Mouse (Mus musculus): ENCODE results near the gene Ccdc115. TPM values are rescaled to one million over a fixed set of nuclear protein-coding genes. Genes with fewer than 3 reads are reported as not detected.
"Not testable (repeated sequence)": the region's sequence is repeated elsewhere in the genome, so short reads cannot be mapped to it uniquely, and the experiment has no call there.

Ccdc115 gene
- total RNA-seq, 4 experiments from 2014 or later = 16.0 to 20.6 (median 17.9) TPM

DNA sequence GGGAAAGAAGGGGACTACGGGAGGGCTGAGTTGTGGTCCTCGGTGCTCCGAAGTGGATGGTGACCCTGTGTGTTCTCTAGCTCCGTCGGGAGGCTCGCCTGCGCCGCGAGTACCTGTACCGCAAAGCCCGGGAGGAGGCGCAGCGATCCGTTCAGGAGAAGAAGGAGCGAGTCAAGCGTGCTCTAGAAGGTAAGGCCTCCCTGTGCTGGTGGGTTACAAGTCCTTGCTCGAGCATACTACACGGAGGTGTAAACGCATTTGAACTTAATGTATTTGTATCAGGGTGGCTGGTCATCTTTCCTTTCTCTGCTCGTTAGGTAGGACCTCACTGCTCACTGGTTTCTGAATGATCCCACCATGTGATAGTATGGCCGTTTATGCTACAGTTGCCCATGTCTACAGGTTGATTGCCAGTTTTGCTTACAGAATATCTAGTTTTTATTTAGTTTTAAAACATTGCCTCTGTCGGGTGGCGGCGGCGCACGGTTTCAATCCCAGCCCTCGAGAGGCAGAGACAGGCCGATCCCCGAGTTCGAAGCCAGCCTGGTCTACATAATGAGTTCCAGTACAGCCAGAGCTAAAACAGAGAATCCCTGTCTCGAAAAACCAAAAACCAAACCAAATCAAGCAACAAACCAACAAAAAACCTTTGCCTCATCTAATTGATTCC, 624 bp upstream of the Ccdc115 start:
- no peak for DNase-seq (ENCODE audit: low spot score in 2 of 2)

- no peak for DNase-seq (ENCODE audit: low spot score in 2 of 2)
Observed at GRCm38 (mm10) chr1:34438381-34439051, 956 bp downstream of the Ccdc115 start.

GRCm38 (mm10) chr1:34437366-34437765, 2.1 kb downstream of the Ccdc115 start:
- not testable (repeated sequence) for DNase-seq (ENCODE audit: low spot score in 2 of 2)

GRCm38 (mm10) chr1:34436374-34436773, 3.1 kb downstream of the Ccdc115 start:
- DNase-seq (ENCODE audit: low spot score in 2 of 2) = no peak

DNA sequence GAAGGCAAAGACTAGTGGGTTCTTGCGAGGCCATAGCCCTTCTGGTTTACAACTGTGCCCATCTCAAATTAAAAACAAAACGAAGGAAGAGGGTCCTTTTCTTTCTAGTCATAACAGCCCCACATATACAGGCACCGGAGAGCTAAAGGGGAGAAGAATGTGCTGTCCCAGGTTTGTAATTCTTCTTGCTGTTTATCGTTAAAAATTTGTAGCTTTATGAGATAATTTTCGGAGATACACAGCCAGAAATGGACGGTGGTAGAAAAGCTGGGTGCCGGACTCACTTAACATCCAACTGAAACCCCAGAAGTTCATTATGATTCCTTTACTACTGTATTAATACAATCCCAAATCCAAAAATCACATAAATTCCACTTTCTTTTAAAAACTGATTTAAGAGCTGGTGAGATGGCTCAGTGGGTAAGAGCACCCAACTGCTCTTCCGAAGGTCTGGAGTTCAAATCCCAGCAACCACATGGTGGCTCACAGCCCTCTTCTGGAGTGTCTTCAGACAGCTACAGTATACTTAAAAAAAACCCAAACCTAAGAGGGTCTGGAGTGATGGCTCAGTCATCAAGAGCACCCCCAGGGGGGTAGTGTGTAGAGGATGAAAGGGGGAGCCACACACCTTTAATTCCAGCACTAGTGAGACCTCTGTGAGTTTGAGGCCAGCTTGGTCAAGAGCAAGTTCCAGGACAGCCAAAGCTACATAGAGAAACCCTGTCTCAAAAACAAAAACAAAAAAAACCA, 3.9 kb downstream of the Ccdc115 start:
- no peak for DNase-seq (ENCODE audit: low spot score in 2 of 2)

DNA sequence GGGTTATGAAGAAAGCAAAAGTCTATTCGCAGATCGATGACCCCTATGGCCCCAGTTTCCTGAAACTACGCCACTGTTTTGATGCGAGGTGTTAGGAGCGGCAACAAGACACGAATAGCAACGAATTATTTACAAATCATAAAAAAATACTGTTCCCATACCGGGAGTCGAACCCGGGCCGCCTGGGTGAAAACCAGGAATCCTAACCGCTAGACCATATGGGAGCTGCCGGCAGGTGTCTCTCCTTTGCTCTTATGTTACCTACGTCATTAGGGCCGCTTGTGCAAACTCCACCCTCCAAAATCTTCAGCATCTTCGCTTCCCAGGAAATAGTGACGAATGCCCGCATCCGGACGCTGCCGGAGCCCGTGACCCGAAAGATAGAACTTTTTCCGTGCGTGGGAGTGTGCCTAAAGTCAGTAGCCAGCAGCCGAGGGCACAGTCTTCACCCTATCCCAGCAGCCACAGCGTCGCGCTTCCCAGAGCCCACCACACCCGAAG, 4.8 kb downstream of the Ccdc115 start:
- DNase-seq (ENCODE audit: low spot score in 2 of 2) = peak; percentile 86 to 95

DNA sequence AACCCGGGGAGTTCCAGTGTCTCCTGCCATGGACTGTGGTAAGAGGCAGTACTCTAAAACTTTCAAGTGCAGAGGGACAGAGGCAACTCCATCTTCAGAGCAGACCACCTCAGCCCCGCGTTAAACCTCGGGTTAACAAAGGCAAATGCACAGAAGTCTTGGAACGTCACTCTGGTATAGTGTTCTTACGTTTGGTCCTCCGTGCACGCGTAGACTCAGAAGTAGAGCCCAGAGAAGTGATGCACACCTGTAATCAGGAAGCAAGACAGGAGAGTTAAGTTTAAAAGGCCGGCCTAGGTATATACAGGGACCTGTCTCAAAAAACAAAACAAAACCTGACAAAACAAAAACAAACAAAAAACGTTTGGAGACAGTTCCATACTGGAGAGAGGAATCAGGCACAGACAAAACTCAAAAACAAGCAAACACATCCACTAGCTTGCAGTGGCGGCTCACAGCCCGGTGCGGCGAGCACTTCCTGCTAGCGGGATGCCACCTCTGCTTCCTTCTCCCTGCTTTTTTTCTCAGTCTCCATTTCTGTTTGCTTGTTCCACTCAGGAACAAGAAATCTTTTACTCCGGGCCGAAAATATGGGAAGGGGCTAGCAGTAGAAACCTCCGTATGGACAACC, 5.5 kb downstream of the Ccdc115 start:
- DNase-seq (ENCODE audit: low spot score in 2 of 2) = no peak

GRCm38 (mm10) chr1:34432776-34433481, 6.5 kb downstream of the Ccdc115 start:
- peak in 1 of 2 experiments; percentile 32 for DNase-seq (ENCODE audit: low spot score in 2 of 2)

DNA sequence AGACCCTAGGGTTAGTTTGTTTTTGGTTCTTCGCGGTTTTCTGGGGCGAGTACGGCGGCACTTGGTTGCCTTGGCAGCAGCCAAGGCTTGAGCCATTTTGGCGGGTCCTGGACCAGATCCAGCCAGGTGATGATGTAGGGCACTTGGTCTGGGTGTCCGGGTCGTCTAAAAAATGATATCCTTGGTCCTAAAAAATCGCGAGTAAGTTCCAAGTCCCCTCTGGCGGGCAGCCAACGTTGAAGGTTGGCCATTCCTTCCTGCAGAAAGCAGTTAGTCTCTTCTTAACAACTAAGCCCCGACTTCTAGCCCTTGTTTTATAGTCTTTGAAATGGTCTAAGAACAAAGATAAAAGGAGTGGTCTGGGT, 7.1 kb downstream of the Ccdc115 start:
- no peak for DNase-seq (ENCODE audit: low spot score in 2 of 2)

- DNase-seq (ENCODE audit: low spot score in 2 of 2) = no peak
Observed at GRCm38 (mm10) chr1:34431431-34431830, 8.0 kb downstream of the Ccdc115 start.

- no peak for DNase-seq (ENCODE audit: low spot score in 2 of 2)
Observed at GRCm38 (mm10) chr1:34430981-34431380, 8.5 kb downstream of the Ccdc115 start.

- no peak for DNase-seq (ENCODE audit: low spot score in 2 of 2)
Observed at GRCm38 (mm10) chr1:34429281-34429680, 10.2 kb downstream of the Ccdc115 start.

DNA sequence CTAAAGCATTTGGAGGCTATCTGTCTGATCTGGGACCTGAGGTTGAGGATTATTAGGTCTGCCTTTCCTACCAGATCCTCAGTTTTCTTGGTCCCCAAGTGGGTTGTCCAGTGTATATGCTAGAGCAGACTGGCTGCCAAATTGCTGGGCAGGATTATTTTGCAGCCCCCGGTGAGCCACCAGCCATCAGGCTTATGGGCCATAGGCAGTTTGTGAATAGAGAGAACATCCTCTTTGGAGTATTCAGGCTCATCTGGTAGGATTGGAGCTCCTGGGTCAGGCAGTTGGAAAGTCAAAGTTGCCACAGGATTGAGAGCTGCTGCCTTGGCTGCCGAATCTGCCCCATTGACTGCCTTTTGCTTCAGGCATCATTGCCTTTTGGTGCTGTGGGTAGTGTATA, 11.0 kb downstream of the Ccdc115 start:
- no peak for DNase-seq (ENCODE audit: low spot score in 2 of 2)

DNA sequence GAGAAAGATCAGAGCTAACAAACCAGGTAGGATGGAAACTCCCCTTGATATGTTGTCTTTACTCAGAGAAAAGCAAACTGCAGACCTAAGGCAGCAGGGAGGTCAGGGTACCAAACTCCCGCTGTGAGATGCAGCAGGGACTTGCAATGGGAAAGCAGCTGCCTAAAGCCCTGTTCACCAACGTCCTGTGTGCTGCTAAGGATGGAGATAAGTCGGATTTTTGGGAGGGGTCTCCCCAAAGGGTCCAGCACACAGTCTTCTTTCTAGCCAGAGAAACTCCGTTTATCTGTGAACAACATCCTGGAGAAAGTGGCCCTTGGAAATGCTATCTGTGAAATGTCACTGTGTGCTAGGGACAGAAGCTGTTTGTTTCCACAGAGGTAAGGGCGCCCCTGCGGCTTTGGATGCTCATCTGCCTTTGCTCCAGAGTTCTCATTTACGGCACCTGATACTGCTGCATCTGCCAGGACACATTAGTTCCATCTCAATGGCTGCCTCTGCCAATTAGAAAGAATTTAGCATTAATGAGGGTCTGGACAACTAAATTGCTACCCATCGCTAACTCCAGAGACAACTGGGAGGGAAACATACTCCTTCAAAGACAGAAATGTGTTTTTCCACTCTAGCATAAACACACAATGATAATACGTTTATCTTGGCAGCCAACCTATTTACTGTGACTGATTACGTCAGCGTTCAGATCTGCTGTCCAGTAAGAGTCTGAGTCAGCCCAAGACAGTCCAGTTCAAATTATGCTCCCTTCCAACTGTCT, 40.1 kb downstream of the Ccdc115 start:
- DNase-seq (ENCODE audit: low spot score in 2 of 2) = no peak

- DNase-seq (ENCODE audit: low spot score in 2 of 2) = no peak
Observed at GRCm38 (mm10) chr1:34396321-34396720, 43.2 kb downstream of the Ccdc115 start.

GRCm38 (mm10) chr1:34389234-34389891, 50.1 kb downstream of the Ccdc115 start:
- DNase-seq (ENCODE audit: low spot score in 2 of 2) = no peak

DNA sequence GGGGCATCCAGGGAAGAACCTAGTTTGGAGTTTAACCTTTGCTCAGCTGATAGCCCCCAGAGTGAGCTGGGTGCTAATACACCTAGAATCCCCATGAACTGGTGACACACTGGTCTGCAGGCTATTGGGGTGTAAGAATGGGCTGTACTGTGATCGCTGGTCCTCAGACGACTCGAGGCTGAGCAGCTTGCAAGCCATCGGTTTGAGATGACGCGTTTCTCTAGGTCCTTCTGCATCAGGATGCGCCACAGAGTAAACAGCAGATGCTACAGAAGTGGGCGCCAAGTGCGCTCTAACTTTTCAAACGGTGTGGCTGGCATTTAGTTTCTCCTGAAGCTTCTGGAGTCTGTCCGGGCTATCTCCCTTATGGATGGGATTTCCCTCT, 50.6 kb downstream of the Ccdc115 start:
- peak; percentile 44 to 55 for DNase-seq (ENCODE audit: low spot score in 2 of 2)

- no peak for DNase-seq (ENCODE audit: low spot score in 2 of 2)
Observed at GRCm38 (mm10) chr1:34387346-34388327, 51.8 kb downstream of the Ccdc115 start.
